Mouse (Mus musculus) WW6 (cell line): ENCODE data around the gene Errfi1.
A peak's percentile ranks its signal among the peaks of the same experiment; 100 is the strongest.
"Not testable (repeated sequence)": the region's sequence is repeated elsewhere in the genome, so short reads cannot be mapped to it uniquely, and the experiment has no call there.

Experiments
- DNase-seq: peaks from one replicate; pipeline ENCODE4 v3.0.0-alpha.2; 2013; ENCODE audit warnings: low read depth, low spot score

Gene Errfi1

DNA sequence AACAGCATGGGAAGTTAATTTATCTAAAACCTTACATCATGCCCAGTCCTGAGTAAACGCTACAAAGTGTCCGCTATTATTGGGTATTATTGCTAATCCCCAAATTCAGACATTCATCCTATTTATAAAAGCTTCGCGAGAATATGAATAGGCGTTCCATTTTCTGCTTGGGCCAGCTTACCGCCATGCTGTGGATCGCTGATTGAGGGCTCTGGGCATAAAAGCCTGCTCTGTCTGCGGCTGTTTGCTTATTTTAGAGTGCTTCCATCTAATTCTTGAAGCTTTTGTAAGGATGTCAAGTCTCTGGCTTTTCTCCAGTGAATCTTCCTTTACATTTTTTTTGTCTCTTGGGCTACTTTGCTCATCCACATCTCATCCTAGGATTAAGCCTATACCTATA, 7.4 kb upstream of the Errfi1 start:
- DNase-seq = no peak

- no peak for DNase-seq
These were observed 3.8 kb upstream of the Errfi1 start for GRCm38 (mm10) chr4:150849964-150850363.

- DNase-seq = no peak
These were observed 2.8 kb upstream of the Errfi1 start for GRCm38 (mm10) chr4:150850893-150851292.

DNA sequence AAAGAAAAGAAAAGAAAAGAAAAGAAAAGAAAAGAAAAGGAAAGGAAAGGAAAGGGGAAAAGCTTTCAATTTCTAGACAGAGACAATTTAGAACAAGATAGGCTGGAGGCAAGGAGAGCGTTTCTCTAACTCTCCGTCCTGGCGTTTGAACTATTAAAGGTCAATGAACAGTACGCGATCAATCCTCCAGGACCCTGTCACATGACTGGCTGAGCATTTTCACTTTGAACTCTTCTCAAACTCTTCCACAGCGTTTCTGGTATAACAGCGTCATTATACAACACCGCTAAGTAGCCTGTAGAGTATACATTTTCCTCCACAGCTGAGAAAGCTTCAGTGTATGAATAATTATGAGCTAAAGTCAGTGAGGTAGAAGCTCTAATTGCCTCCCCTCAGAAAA, 1.7 kb upstream of the Errfi1 start:
- DNase-seq = no peak

- DNase-seq = no peak
These were observed 1.2 kb upstream of the Errfi1 start for GRCm38 (mm10) chr4:150852479-150852878.

DNA sequence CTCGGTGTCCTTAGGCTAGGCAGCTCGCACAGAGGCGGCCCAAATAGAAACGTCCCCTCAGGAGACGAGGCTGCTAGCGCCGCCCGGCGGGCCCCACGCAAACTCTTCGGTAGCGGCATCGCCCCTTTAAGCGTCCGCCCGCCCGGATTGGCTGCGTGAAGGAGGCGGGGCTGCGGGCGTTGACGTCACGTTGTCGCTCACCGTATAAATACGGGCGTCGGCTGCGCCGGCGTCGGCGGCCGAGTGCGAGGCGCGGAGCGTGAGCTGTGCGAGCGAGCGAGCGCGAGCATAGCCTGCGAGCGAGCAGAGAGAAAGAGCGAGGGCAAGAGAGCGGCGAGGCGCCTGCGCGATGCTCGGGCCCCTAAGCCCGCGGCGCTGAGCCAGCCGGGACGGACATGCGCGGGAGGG, 1.1 kb downstream of the Errfi1 start:
- peak; percentile 86 for DNase-seq

DNA sequence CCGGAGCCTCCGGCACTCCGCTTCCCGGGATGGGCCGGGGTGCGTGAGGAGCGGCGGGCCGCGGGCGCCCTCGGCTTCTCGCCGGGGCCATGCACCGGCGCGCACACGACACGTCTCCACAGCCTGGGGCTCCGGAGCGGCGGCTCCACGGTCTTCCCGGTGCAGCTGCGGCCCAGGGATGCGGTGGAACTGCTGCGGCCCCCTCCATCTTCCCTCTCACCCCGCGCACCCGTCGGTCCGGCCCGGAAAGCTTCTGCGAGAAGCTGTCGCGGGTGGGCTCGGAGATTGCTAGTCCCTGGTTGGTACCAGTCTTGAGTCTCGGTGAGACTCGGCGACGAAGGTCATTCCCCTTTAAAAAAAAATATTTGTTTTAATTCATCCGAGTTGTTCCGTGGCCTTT, 1.6 kb downstream of the Errfi1 start:
- DNase-seq = no peak

DNA sequence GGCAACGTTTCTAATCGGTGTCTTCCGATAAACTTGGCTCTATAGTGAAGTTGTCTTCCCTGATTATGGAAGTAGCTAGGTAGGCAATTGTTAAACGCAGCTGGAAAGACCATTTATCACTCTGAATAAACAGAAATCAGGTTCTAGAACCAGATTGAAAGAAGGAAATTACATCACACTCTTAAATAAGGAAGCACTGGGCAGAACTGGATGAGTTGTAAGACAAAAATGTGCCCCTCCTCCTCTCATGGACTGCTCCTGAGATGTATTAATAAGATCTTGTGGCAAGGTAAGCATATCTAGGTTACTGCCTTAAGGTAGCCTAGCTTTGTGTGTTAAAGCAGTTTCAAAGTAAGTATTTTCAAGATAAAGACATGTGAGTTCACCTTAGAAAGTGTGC, 6.8 kb downstream of the Errfi1 start:
- DNase-seq = no peak

GRCm38 (mm10) chr4:150861161-150861560, 7.4 kb downstream of the Errfi1 start:
- DNase-seq = no peak

- no peak for DNase-seq
These were observed 9.1 kb downstream of the Errfi1 start for GRCm38 (mm10) chr4:150862626-150863375.

DNA sequence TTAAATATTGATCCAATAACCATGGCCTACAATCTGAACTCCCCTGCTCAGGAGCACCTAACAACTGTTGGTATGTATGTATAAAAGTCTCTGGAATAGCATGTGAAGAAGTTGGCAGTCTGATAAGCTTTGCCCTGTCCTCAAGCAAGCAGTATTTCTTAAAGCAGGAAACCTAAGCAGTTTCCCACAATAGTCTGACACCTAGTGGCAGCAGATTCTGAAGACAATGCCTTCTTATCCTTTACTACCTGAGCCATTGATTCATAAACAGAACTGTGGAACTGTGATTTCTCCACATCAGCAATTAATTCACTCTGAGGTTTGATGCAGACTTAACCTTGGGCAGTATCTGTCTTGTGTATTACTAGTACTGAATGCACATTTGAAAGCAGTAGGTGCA, 11.7 kb downstream of the Errfi1 start:
- DNase-seq = no peak

- no peak for DNase-seq
These were observed 12.3 kb downstream of the Errfi1 start for GRCm38 (mm10) chr4:150866069-150866468.

DNA sequence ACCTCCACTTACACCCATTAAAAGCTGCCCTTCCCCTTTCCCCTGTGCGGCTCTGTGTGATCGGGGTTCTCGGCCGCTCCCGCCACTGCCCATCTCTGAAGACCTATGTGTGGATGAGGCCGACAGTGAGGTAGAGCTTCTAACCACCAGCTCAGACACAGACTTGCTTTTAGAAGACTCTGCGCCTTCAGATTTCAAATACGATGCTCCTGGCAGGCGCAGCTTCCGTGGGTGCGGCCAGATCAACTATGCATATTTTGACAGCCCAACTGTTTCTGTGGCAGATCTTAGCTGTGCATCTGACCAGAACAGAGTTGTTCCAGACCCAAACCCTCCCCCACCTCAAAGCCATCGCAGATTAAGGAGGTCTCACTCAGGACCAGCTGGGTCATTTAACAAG, 12.8 kb downstream of the Errfi1 start:
- DNase-seq = no peak

DNA sequence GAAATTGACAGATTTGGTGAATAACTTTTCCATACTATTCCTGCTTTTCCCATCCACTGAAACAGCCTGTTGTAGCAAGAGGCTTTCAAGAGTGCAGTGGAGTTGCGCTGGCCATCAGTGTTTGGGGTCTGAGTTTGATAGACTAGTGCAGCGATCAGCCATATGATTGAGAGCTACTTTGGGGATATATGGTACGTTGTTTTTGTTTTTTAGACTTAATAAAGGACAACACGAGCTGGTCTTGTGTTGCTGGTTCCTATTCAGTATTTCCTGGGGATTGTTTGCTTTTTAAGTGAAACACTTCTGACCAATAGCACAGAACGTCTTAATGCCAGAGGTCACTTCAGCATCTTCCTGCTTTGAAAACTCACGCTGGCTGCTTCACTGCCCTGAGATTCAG, 14.4 kb downstream of the Errfi1 start:
- DNase-seq = no peak

GRCm38 (mm10) chr4:150868859-150869258, 15.1 kb downstream of the Errfi1 start:
- DNase-seq = no peak

DNA sequence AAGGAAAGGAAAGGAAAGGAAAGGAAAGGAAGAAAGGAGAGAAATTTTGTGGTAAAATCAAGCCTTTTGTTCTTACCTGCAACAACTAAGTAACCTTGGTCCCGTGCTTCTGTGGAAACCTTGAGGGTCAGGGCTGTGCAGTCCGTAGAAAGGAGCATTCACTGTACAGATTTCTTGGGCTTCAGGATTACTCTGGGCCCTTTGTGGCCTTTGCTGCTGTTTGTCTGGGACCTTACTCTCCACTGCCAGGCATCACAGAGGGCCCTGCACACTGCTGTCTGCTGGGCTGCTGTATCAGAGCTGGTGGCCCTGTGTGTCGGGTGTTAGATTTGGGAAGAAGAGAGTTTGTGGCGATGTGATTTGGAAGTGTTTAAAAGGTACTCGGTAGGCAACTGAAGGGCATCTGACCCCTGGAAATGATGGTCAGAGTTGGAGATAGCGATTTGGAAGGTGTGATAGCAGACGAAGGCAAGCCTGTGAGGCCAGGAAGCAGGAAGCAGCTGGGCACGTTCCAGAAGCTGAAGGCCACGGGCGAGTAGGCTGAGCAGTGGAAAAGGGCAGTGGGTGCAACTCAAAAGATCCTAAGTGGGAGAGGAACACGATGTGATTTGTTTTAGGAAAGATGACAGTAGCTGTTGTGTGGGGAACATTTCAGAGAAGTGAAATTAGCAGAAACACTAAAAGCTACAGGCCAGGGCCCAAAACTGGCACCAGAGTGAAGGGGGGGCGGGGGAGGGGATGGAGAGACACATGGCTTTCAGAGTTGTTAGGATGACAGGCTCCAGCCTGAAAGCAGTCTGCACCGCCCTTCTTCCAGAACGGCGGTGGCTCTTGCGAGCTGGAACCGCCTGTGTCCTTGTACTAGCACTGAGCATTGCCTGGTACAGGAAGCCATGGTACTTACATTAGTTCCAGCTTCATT, 15.8 kb downstream of the Errfi1 start:
- no peak for DNase-seq

DNA sequence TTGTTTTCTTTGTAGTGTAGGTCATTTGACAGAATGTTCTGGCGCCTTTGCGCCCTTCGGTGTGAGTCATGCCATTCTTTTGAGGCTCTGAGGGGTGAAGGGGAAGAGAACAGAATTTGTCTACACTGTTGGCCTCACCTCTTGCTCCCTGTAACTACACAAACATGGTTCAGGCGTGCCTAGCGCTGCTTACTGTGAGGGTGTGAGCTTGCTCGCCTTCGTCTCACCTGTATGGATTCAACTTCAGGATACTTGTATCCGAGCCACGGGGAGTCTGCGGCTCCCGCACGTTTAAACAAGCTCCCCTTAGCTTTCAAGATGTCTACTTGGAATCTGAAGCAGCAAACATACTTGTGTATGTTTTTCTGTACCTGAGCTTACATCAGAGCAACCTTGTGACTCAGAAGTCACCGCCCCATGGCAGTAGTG, 17.3 kb downstream of the Errfi1 start:
- DNase-seq = no peak

GRCm38 (mm10) chr4:150871392-150872138, 17.8 kb downstream of the Errfi1 start:
- DNase-seq = no peak

GRCm38 (mm10) chr4:150872139-150872651, 18.5 kb downstream of the Errfi1 start:
- no peak for DNase-seq

- no peak for DNase-seq
These were observed 19.0 kb downstream of the Errfi1 start for GRCm38 (mm10) chr4:150872681-150873080.

DNA sequence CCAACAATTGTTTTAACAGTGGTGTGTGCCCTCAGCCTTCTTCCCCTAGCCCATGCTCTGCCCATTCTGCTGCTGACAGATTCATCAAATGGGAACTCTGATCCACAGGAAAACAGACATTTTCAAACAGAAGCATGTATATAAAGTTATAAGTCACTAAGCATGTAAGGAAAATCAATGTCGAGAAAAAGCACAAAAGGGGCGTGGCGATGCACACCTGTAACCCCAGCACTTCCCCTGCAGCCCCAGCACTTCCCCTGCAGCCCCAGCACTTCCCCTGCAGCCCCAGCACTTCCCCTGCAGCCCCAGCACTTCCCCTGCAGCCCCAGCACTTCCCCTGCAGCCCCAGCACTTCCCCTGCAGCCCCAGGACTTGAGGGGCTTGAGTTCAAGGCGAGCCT, 20.7 kb downstream of the Errfi1 start:
- DNase-seq = not testable (repeated sequence)

GRCm38 (mm10) chr4:150875393-150875792, 21.7 kb downstream of the Errfi1 start:
- DNase-seq = no peak
